Mouse (Mus musculus) limb, embryonic 14.5 days (tissue): Measurements from ENCODE around the gene Nelfe. TPM values are rescaled to one million over a fixed set of nuclear protein-coding genes. Genes with fewer than 3 reads are reported as not detected.

Source experiments
- ATAC-seq: fragments of 200-750 bp; cut with Nextera tagmentation; 2 replicates; pipeline ENCODE4 v1.8.0; 2017; ENCODE audit warnings: low read depth, moderate number of reproducible peaks, moderate TSS enrichment; ENCODE audit not compliant: low FRiP score
- DNase-seq: peaks from one replicate; pipeline ENCODE4 v3.0.0-alpha.2; 2015; ENCODE audit warnings: low spot score
- H3K27ac ChIP-seq: fragments of 300-500 bp; sonication (generic); replicated peaks from 2 replicates; pipeline ENCODE4 v1.5.1; 2014; ENCODE audit warnings: low read depth, mild to moderate bottlenecking, low read length, moderate library complexity, mixed read lengths
- H3K27me3 ChIP-seq: fragments of 300-500 bp; sonication (generic); 2 replicates; pipeline ENCODE4 v1.6.1; 2014; ENCODE audit warnings: low read length, mixed read lengths; ENCODE audit not compliant: control insufficient read depth, insufficient read depth
- H3K36me3 ChIP-seq: fragments of 300-500 bp; sonication (generic); 2 replicates; pipeline ENCODE4 v1.6.1; 2014; ENCODE audit warnings: mild to moderate bottlenecking, low read length, moderate library complexity, mixed read lengths; ENCODE audit not compliant: control insufficient read depth, insufficient read depth
- H3K4me1 ChIP-seq: fragments of 300-500 bp; sonication (generic); 2 replicates; pipeline ENCODE4 v1.6.1; 2014; ENCODE audit warnings: antibody characterized with exemption, low read length, mixed read lengths; ENCODE audit not compliant: control insufficient read depth, insufficient read depth
- H3K4me2 ChIP-seq: fragments of 300-500 bp; sonication (generic); replicated peaks from 2 replicates; pipeline ENCODE4 v1.6.1; 2014; ENCODE audit warnings: low read depth, mild to moderate bottlenecking, low read length, moderate library complexity; ENCODE audit not compliant: severe bottlenecking
- H3K4me3 ChIP-seq: fragments of 300-500 bp; sonication (generic); replicated peaks from 2 replicates; pipeline ENCODE4 v1.5.1; 2014; ENCODE audit warnings: low read length
- H3K9ac ChIP-seq: fragments of 300-500 bp; sonication (generic); 2 replicates; pipeline ENCODE4 v1.6.1; 2014; ENCODE audit warnings: mild to moderate bottlenecking, low read depth, low read length, moderate library complexity; ENCODE audit not compliant: severe bottlenecking
- H3K9me3 ChIP-seq: fragments of 300-500 bp; sonication (generic); 2 replicates; pipeline ENCODE4 v1.6.1; 2016; ENCODE audit warnings: low read length; ENCODE audit not compliant: control insufficient read depth
- POLR2A ChIP-seq: fragments of 200-500 bp; IDR thresholded peaks from 2 replicates; pipeline ENCODE4 v1.8.0; 2012; ENCODE audit warnings: inconsistent platforms, mild to moderate bottlenecking, moderate library complexity, borderline replicate concordance; ENCODE audit not compliant: insufficient read depth, insufficient read length; ENCODE audit errors: extremely low read depth
- WGBS: fragments of 180-500 bp; shearing (Covaris S2); extraction: QIAGEN DNeasy Blood & Tissue Kit; methylation state at CpG from one replicate; pipeline ENCODE4 v1.1.7; 2014; 5-methylcytosine and 5-hydroxymethylcytosine counted together
- polyA plus RNA-seq, 2 experiments: library from polyadenylated mRNA; depleted of rRNA in 1 of 2; stranded (reverse) in 1 of 2; unstranded in 1 of 2; fragments of >200 nt; fragmentation: Nextera tagmentation in 1 of 2; extraction: Ambion mirVana in 1 of 2; gene quantifications; 2 replicates each; pipeline versions ENCODE4 v1.2.1 to v1.2.3; 2012 to 2014

Gene Nelfe
- polyA plus RNA-seq, 2 experiments, result 92.2 to 101 TPM

DNA sequence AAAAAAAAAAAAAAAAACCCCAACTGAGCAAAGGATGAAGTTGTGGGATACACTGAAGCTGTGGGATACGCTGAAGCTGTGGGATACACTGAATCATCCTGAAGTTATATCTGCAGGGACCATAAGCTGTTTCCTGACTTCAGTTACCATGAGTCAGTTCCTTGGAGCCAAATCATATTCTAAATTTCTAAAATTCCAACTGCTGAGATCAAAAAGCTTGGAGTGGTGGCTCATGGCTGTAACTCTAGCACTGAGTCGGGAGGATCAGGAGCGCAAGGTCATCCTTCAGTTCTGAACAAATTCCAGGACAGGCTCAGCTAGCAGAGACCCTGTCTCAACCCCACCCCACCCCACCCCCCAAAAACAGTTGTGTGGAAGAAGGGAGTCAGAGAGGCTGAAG, 35.4 kb downstream of the Nelfe start:
- Histone ChIP-seq H3K4me3 (no peak overlapping the region), H3K9me3 (no peaks in the 10 kb centered on the region), H3K4me2 (no peak overlapping the region), H3K9ac (no peak overlapping the region), H3K27ac (no peak overlapping the region), H3K4me1 (peaks cover 6% of the 10 kb centered on the region; the same call in 1 of the 2 replicates), H3K27me3 (no peaks in the 10 kb centered on the region), H3K36me3 (no peaks in the 10 kb centered on the region)
- no peak for TF ChIP-seq POLR2A
- no peak for ATAC-seq
- no peak for DNase-seq
- WGBS, result 78% methylated on average over 3 of the region's 3 CpGs

DNA sequence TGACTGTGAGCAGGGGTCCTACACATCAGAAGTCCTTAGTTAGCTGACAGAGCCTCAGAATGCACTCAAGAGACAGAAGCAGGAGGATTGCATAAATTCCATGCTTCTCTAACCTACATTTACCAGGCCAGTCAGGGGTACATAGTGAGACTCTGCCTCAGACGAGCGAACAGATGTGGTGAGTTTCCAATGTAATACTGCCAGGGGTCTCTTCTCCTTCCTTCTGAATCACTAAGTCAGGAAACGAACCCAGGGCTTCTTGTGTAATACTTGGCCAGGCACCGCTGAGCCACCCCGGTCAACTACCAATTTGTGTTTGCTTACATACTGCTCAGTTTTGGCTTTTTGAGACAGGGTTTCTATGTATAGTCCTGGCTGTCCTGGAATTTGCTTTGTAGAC, 37.8 kb downstream of the Nelfe start:
- no peak overlapping the region for H3K4me2 ChIP-seq
- ATAC-seq, result no peak
- no peak for DNase-seq
- no peak for TF ChIP-seq POLR2A
- no peak overlapping the region for H3K9ac ChIP-seq
- no peaks in the 10 kb centered on the region for H3K27me3 ChIP-seq
- no peak overlapping the region for H3K27ac ChIP-seq
- WGBS, result 78% methylated on average over 5 of the region's 5 CpGs
- H3K4me1 ChIP-seq, result peaks cover 6% of the 10 kb centered on the region; the same call in 1 of the 2 replicates
- no peaks in the 10 kb centered on the region for H3K9me3 ChIP-seq
- H3K36me3 ChIP-seq, result no peaks in the 10 kb centered on the region
- no peak overlapping the region for H3K4me3 ChIP-seq

DNA sequence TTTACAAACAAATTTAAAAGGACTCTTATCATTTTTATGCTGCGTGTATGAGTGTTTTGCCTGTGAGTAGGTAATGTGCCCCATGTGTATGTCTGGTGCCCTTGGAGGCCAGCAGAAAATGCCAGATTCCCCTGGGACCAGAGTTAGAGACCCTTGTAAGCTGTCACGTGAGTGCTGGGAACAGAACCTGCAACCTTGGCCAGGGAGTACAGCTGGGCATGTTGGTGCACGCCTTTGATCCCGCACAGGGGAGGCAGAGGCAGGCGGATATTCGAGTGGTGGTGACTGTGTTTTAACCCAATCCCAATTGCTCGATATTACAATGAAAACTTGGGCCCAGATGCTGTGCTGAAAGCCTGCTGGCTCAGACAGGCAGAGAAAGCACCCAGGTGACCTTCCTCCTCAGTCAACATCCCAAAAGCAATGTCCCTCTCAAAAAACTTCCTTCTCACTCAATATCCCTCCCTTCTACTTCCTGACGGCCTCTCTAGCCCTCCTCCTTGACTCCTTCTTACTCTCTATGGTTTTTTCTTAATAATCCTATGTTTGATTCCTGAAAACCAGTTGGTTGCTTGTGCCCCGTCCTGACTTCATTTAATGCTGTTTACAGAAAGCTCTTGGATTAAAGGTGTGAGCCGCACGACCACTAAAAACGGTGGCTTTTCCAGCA, 40.0 kb downstream of the Nelfe start:
- Histone ChIP-seq H3K4me2 (no peak overlapping the region), H3K4me1 (peaks cover 5% of the 10 kb centered on the region), H3K4me3 (no peak overlapping the region), H3K27me3 (no peaks in the 10 kb centered on the region), H3K36me3 (no peaks in the 10 kb centered on the region), H3K9ac (no peak overlapping the region), H3K9me3 (no peaks in the 10 kb centered on the region), H3K27ac (no peak overlapping the region)
- no peak for TF ChIP-seq POLR2A
- no peak for DNase-seq
- WGBS, result 82% methylated on average over 12 of the region's 12 CpGs
- no peak for ATAC-seq

DNA sequence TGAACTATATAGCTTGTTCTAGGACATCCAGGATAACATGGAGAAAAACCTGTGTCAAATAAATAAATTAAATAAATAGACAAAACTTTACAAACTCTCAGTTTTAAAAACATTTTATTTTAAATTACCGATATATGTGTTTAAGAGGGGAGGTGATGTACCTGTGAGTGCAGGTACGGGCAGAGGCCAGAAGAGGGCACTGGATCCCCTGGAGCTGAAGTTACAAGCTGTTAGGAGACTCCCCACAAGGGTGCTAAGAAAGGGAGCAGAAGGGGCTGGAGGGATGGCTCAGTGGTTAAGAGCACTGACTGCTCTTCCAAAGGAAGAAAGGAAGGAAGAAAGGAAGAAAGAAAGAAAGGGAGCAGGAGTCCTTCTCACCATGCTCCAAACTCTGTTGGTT, 41.2 kb downstream of the Nelfe start:
- Histone ChIP-seq H3K27me3 (no peaks in the 10 kb centered on the region), H3K4me3 (no peak overlapping the region), H3K36me3 (peaks cover 5% of the 10 kb centered on the region), H3K27ac (no peak overlapping the region), H3K9ac (no peak overlapping the region), H3K9me3 (no peaks in the 10 kb centered on the region), H3K4me1 (peaks cover 17% of the 10 kb centered on the region), H3K4me2 (no peak overlapping the region)
- ATAC-seq (no peak), DNase-seq (no peak)
- 91% methylated on average over 2 of the region's 2 CpGs for WGBS
- TF ChIP-seq POLR2A, result no peak

DNA sequence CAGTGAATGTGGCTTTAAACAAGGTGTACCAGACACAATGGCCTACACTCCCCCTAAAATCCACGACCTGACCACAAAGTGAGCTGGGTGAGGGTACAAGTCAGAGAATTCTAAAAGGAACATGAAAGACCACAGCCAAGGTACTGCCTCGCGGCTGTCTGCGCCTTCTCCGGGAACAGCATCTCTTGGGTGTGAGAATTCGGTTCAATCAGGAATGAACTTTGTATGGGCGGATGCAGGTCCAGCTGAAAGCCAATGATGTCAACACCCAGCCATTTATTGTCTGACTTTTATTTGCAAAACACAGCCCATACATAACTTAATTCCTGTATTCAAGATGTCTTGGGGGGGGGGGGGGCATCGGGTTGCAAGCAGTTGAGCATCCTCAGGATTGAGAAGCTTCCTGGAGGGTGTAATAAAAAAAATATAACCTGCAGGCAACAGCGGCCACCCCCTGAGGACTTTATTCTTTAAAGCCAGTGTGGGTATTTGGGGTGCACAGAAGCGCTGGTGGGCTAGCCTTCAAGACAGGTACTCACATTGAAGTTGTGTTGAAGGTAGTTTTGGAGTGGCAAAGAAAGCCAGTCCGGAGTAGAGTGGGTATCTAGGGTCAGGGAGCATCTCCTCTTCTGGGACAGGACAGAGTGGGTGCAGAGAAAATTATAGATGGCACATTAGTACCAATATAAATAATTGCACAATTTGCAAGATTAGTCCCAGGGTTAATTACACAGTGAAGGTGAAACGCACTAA, 43.1 kb downstream of the Nelfe start:
- peaks cover 26% of the 10 kb centered on the region for H3K4me1 ChIP-seq
- H3K4me3 ChIP-seq, result peak overlapping the region; percentile 78
- 0 out of 2 replicates have a peak overlapping the region, but pooled peaks have one; percentile 86 for H3K9ac ChIP-seq
- no peak for DNase-seq
- peak overlapping the region; percentile 87 for H3K4me2 ChIP-seq
- TF ChIP-seq POLR2A, result no peak
- H3K9me3 ChIP-seq, result no peaks in the 10 kb centered on the region
- ATAC-seq, result no peak
- H3K27me3 ChIP-seq, result no peaks in the 10 kb centered on the region
- peak overlapping the region; percentile 61 for H3K27ac ChIP-seq
- H3K36me3 ChIP-seq, result peaks cover 8% of the 10 kb centered on the region
- 72% methylated on average over 12 of the region's 12 CpGs for WGBS
